Mouse (Mus musculus) intestine, postnatal 0 days (tissue): Measurements from ENCODE around the gene Cep57l1. TPM values are rescaled to one million over a fixed set of nuclear protein-coding genes. Genes with fewer than 3 reads are reported as not detected.
A peak's percentile ranks its signal among the peaks of the same experiment; 100 is the strongest.
"Not testable (repeated sequence)": the region's sequence is repeated elsewhere in the genome, so short reads cannot be mapped to it uniquely, and the experiment has no call there.

Experiments
- ATAC-seq: fragments of 200-750 bp; cut with Nextera tagmentation; 2 replicates; pipeline ENCODE4 v1.8.0; 2017; ENCODE audit warnings: mild to moderate bottlenecking, moderate TSS enrichment, moderate library complexity
- H3K27ac ChIP-seq: fragments of 300-500 bp; sonication (generic); 2 replicates; pipeline ENCODE4 v1.5.1; 2014; ENCODE audit warnings: mild to moderate bottlenecking, low read depth, low read length, moderate library complexity
- H3K27me3 ChIP-seq: fragments of 300-500 bp; sonication (generic); replicated peaks from 2 replicates; pipeline ENCODE4 v1.6.1; 2014; ENCODE audit warnings: low read length, mixed read lengths; ENCODE audit not compliant: control insufficient read depth, insufficient read depth
- H3K36me3 ChIP-seq: fragments of 300-500 bp; sonication (generic); 2 replicates; pipeline ENCODE4 v1.6.1; 2014; ENCODE audit warnings: mild to moderate bottlenecking, moderate library complexity; ENCODE audit not compliant: control insufficient read depth, insufficient read depth
- H3K4me1 ChIP-seq: fragments of 300-500 bp; sonication (generic); replicated peaks from 2 replicates; pipeline ENCODE4 v1.6.1; 2014; ENCODE audit warnings: antibody characterized with exemption, low read length, mixed read lengths; ENCODE audit not compliant: control insufficient read depth, insufficient read depth
- H3K4me2 ChIP-seq: fragments of 300-500 bp; sonication (generic); replicated peaks from 2 replicates; pipeline ENCODE4 v1.6.1; 2014; ENCODE audit warnings: low read depth, mild to moderate bottlenecking, moderate library complexity
- H3K4me3 ChIP-seq: fragments of 300-500 bp; sonication (generic); 2 replicates; pipeline ENCODE4 v1.5.1; 2014; ENCODE audit warnings: low read depth, low read length
- H3K9ac ChIP-seq: fragments of 300-500 bp; sonication (generic); 2 replicates; pipeline ENCODE4 v1.6.1; 2014; ENCODE audit warnings: mild to moderate bottlenecking, low read depth, low read length
- H3K9me3 ChIP-seq: fragments of 300-500 bp; sonication (generic); 2 replicates; pipeline ENCODE4 v1.6.1; 2016; ENCODE audit warnings: mixed run types; ENCODE audit not compliant: control insufficient read depth
- CTCF ChIP-seq: sonication (generic); IDR thresholded peaks from 2 replicates; pipeline ENCODE4 v1.5.1; 2016; ENCODE audit warnings: low read depth, mild to moderate bottlenecking, control low read depth, antibody characterized with exemption, moderate library complexity
- WGBS: fragments of 180-500 bp; shearing (Covaris S2); extraction: QIAGEN DNeasy Blood & Tissue Kit; methylation state at CpG from one replicate; pipeline ENCODE4 v1.1.7; 2014; 5-methylcytosine and 5-hydroxymethylcytosine counted together
- polyA plus RNA-seq: library from polyadenylated mRNA; unstranded; fragments of >200 nt; fragmentation: Nextera tagmentation; extraction: Ambion mirVana; gene quantifications from 2 replicates; pipeline ENCODE4 v1.2.1, GENCODE M21; 2015

Cep57l1 gene
- polyA plus RNA-seq, 1 experiment from 2014 or later: 5.3 TPM

DNA sequence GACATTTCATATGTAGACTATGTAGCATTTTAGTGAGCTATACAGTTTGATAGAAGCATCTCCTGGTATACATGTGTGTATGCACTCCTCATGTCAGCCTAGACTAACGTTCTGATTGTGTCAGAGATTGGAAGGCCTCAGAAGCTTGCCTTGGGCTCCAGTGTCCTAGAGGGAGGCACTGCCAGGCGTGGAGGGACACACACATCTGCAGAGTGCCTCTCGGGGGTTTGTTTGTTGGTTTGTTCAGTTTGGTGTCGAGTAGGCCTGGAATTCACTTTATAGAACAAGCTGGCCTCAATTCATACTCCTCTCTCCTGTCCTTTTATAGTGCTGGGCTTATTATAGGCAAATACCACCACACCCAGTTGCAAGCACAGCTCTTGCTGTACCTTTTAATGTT is 16.3 kb upstream of the Cep57l1 start:
- no peaks in the 10 kb centered on the region for H3K9me3 ChIP-seq
- 82% methylated on average over 4 of the region's 4 CpGs for WGBS
- H3K4me2 ChIP-seq: no peak overlapping the region
- no peaks in the 10 kb centered on the region for H3K27me3 ChIP-seq
- no peak overlapping the region for H3K9ac ChIP-seq
- TF ChIP-seq CTCF: no peak
- no peak overlapping the region for H3K4me3 ChIP-seq
- peaks cover 5% of the 10 kb centered on the region; the same call in 1 of the 2 replicates for H3K4me1 ChIP-seq
- H3K36me3 ChIP-seq: no peaks in the 10 kb centered on the region
- no peak overlapping the region for H3K27ac ChIP-seq
- ATAC-seq: no peak

- 91% methylated on average over 10 of the region's 10 CpGs for WGBS
- H3K4me3 ChIP-seq: no peak overlapping the region
- H3K4me2 ChIP-seq: no peak overlapping the region
- no peaks in the 10 kb centered on the region for H3K9me3 ChIP-seq
- peaks cover 5% of the 10 kb centered on the region; the same call in 1 of the 2 replicates for H3K4me1 ChIP-seq
- no peak for TF ChIP-seq CTCF
- ATAC-seq: no peak
- H3K27me3 ChIP-seq: no peaks in the 10 kb centered on the region
- no peak overlapping the region for H3K27ac ChIP-seq
- H3K9ac ChIP-seq: no peak overlapping the region
- H3K36me3 ChIP-seq: no peaks in the 10 kb centered on the region
Measured at GRCm38 (mm10) chr10:41825041-41825440, 15.4 kb upstream of the Cep57l1 start.

GRCm38 (mm10) chr10:41823916-41824315 is 14.2 kb upstream of the Cep57l1 start:
- Histone ChIP-seq H3K27me3 (no peaks in the 10 kb centered on the region), H3K4me1 (peaks cover 5% of the 10 kb centered on the region; the same call in 1 of the 2 replicates), H3K36me3 (no peaks in the 10 kb centered on the region), H3K9me3 (no peaks in the 10 kb centered on the region), H3K27ac (no peak overlapping the region), H3K9ac (no peak overlapping the region), H3K4me2 (no peak overlapping the region), H3K4me3 (no peak overlapping the region)
- 65% methylated on average over 4 of the region's 4 CpGs for WGBS
- TF ChIP-seq CTCF: no peak
- no peak for ATAC-seq

- H3K4me1 ChIP-seq, H3K36me3 ChIP-seq, H3K27ac ChIP-seq, ATAC-seq, H3K4me3 ChIP-seq, H3K9ac ChIP-seq, H3K27me3 ChIP-seq, H3K4me2 ChIP-seq, H3K9me3 ChIP-seq: not testable (repeated sequence)
- 96% methylated on average over 4 of the region's 4 CpGs for WGBS
Measured at GRCm38 (mm10) chr10:41823282-41823675, 13.6 kb upstream of the Cep57l1 start.

GRCm38 (mm10) chr10:41822573-41823281 is 13.1 kb upstream of the Cep57l1 start:
- H3K4me3 ChIP-seq: no peak overlapping the region
- peaks cover 5% of the 10 kb centered on the region; the same call in 1 of the 2 replicates for H3K4me1 ChIP-seq
- no peaks in the 10 kb centered on the region for H3K9me3 ChIP-seq
- no peak overlapping the region for H3K4me2 ChIP-seq
- no peak for ATAC-seq
- H3K36me3 ChIP-seq: no peaks in the 10 kb centered on the region
- TF ChIP-seq CTCF: no peak
- WGBS: 73% methylated on average over 5 of the region's 5 CpGs
- no peak overlapping the region for H3K27ac ChIP-seq
- H3K27me3 ChIP-seq: no peaks in the 10 kb centered on the region
- H3K9ac ChIP-seq: no peak overlapping the region

- H3K9me3 ChIP-seq: no peaks in the 10 kb centered on the region
- WGBS: 73% methylated on average over 6 of the region's 6 CpGs
Measured at GRCm38 (mm10) chr10:41821171-41821570, 11.5 kb upstream of the Cep57l1 start.

More at GRCm38 (mm10) chr10:41821171-41821570, 11.5 kb upstream of the Cep57l1 start:
- Histone ChIP-seq H3K36me3 (no peaks in the 10 kb centered on the region), H3K27me3 (no peaks in the 10 kb centered on the region), H3K4me1 (peaks cover 5% of the 10 kb centered on the region; the same call in 1 of the 2 replicates), H3K27ac (no peak overlapping the region), H3K4me3 (no peak overlapping the region), H3K4me2 (no peak overlapping the region), H3K9ac (no peak overlapping the region)
- TF ChIP-seq CTCF: no peak
- peak; percentile 99 for ATAC-seq
